Mouse (Mus musculus) mature B cell (primary cell): ENCODE measurements around the gene Slc16a13.
"Not testable (repeated sequence)": the region's sequence is repeated elsewhere in the genome, so short reads cannot be mapped to it uniquely, and the experiment has no call there.

Source experiments
- in situ Hi-C: fragments of 300-500 bp; cut with MboI; formaldehyde crosslinking; loops from 2 replicates; pipeline ENCODE4 v1.14.3; 2019

Slc16a13 gene

DNA sequence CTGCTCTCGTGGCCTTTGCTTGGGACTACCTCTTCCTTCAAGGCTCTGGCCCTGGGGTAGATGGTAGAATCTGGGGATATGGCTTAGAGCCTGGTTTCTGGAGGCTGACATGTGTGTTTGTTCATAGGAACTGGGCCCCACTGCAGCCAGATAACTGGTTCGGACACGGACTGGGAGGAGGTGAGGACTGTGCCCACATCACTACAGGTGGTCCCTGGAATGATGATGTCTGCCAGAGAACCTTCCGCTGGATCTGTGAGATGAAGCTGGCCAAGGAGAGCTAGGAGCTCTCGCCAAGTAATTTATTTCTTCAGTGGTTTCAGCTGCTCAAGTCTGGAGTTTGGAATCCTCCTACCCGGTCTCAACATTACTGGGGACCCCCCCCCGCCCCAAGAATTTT lies 50.6 kb downstream of the Slc16a13 start:
- in situ Hi-C loops, result no loop called here

DNA sequence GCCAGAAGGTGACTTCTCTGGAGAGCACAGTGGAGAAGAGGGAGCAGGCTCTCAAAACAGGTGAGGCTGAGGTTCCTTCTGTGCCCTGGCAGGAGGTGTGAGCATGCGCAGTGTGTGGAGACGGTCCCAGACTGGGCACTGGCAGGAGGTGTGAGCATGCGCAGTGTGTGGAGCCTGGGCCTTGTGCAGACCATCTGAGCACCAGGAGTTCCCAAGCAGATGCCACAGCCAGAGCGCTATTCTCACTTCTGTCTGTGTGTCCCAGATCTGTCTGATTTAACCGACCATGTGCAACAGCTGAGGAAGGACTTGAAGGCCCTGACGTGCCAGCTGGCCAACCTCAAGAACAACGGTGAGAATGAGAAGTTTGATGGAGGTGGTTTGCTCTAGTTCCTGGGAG lies 51.4 kb downstream of the Slc16a13 start:
- in situ Hi-C loops, result not testable (repeated sequence)

DNA sequence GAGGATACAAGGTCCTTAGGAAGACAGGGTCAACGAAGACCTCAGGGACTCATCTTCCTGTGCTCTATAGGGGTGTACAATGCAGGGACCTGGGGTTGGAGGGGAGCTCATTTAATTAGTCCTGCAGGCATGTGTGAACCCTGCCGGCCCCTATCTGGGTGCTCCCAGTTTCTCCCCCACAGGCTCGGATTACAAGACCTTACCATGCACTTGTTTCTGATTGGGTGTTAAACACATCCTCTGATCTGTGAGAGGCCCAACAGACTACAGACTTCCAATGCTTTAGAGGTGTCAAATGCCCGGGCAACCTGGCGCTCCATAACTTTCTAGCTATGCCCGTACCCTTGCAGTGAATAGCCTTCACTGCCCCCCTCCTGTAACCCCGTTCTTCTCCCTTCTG lies 52.7 kb downstream of the Slc16a13 start:
- in situ Hi-C loops, result no loop called here
